Mouse (Mus musculus): Measurements from ENCODE around the gene Hyls1. TPM values are rescaled to one million over a fixed set of nuclear protein-coding genes. Genes with fewer than 3 reads are reported as not detected.

Gene Hyls1
- total RNA-seq (2023) = 10 to 100 TPM in 1 of 2 experiments, 1 to 10 TPM in 1; 9.0 to 10.6 TPM

DNA sequence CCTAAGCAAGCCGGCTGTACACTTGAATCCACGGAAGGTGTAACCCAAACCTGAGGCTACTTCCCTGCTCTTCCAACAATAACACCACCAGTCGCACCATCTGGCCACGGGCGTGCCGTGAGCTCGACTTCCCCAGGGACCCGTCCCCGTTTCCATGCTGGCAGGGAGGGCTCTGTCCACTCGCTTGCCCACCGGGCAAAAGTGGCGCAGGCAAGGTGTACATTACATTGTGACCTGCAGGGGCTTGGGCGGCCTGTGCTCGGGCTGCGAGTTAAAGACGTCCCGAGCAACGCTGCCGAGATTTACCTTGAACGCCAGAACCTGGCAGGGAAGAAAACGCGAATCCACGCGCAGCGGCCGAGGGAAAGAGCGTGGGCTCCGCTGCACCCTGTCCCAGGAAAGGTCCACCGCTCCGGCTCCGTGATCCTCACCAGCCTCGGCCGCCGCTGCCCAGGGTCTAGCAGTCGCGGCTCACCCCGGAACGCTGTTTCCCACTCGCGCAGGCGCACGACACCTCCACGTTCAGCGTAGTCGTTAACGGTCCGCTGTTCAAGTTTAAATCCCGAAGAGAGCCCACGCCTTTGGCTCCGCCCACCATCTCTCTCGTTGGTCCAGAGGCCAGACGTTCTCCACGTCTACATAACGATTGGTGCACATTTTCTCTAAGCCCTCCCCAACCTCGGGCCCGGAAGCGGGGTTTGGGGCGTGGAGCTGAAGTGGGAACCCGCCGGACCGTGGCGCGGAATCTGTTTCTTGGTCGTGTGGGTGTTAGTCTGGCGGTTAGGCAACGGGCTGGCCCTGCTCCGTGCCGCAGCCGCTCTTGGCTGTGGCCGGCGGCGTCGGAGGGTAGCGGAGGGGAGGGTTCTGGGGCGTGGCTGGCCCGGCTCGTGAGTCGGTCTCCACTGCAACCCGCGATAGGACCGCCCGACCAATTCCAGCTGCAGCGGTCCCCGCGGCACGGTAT lies at the start of gene Hyls1, which contains the start of gene Pate2:
Hyls1 (minus strand) TSS at position 828 of the 964 bp plus-strand sequence.
Pate2 (plus strand) TSS at position 714 of the 964 bp plus-strand sequence.

DNA sequence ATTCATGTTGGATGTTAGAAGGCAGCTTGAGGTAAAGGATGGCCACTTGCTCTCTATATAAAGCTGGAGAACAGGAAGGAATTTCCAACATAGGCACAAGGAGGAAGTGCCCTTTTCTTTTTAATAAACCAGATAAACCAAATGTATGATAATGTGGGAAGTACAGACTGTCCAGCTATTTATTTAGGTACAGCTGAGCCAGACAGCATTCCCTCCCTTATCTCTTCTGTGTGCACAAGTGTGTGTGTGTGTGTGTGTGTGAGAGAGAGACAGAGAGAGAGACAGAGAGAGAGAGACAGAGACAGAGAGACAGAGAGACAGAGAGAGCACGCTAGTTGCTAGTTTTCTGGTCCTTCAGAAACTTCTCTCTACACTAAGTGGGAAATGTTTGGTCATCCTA lies 41.6 kb upstream of the Hyls1 start, which contains the start of gene Pate4:
Pate4 (minus strand) TSS at position 101 of the 400 bp plus-strand sequence.

DNA sequence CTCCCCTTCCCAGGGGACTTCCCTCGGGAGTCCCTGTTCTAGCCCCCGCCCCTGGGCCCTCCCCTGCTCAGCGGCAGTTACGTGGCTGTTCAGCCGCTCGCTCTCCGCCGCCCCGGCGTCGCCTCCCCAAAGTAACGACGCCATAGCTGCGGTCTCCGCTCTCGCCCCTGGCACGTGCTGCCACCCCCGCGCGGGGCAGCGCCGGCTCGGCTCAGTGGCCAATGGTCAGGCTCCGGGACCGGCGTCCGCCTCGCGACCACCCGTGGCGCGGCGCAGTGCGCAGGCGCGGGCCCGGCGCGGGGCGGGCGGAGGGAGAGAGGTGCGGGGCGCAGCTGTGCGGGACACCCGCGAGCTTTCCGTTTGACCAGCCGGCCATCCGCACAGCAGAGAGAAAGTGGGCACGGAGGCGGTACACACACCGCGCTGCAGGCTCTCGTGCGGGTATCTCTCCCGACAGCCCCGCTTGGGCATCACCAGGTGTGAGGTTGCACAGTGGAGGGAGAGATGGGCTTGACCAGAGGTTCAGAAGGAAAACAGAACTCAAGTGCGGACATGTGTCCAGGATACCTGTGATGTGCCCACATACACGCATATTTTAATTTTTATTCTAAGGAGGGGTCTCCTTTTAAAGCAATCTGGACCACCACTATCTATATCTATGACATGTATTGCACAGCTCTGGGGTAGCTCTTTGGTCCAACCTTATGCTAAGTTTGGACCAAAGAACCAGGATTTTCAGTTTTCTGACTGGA lies 11.8 kb downstream of the Hyls1 start, which contains the start of the genes Ddx25 and Pus3:
Ddx25 (minus strand) TSS at position 272 of the 752 bp plus-strand sequence.
Pus3 (plus strand) TSS at position 339 of the 752 bp plus-strand sequence.

GRCm38 (mm10) chr9:35518169-35518568 lies 52.0 kb downstream of the Hyls1 start, which contains the start of gene Gm1113:
Gene Gm1113, minus strand, starts transcription at chr9:35518269.

Other genes starting within 250 kb of the Hyls1 start
- gene Cdon, start 149.3 kb downstream of the Hyls1 start, total RNA-seq (2023) = 10 to 100 TPM; 28.5 to 31.3 TPM
- gene Gm1113, start 52.1 kb downstream of the Hyls1 start, total RNA-seq (2023) = not detected
- under 1 TPM; 0.15 TPM for gene Ddx25, start 11.9 kb downstream of the Hyls1 start, total RNA-seq (2023)
- 10 to 100 TPM; 31.8 to 34.9 TPM for gene Pus3, start 11.8 kb downstream of the Hyls1 start, total RNA-seq (2023)
- gene Pate2, start 114 bp downstream of the Hyls1 start, total RNA-seq (2023) = not detected
- not detected for gene Pate4, start 41.5 kb upstream of the Hyls1 start, total RNA-seq (2023)
- not detected for gene Pate3, start 77.8 kb upstream of the Hyls1 start, total RNA-seq (2023)
- gene Pate1, start 117.0 kb upstream of the Hyls1 start, total RNA-seq (2023) = not detected
- gene Gm17677, start 170.7 kb upstream of the Hyls1 start, total RNA-seq (2023) = not detected
- gene Gm17727, start 207.7 kb upstream of the Hyls1 start, total RNA-seq (2023) = not detected
- not detected for gene Gm27235, start 219.7 kb upstream of the Hyls1 start, total RNA-seq (2023)
- not detected for gene D730048I06Rik, start 219.7 kb upstream of the Hyls1 start, total RNA-seq (2023)